Mouse (Mus musculus) small intestine, adult 2 months (tissue): Measurements from ENCODE around the gene Selp.

Experiments
- CTCF ChIP-seq: fragments of 200-500 bp; IDR thresholded peaks from 2 replicates; pipeline ENCODE4 v1.5.1; 2012; ENCODE audit warnings: low read depth, mild to moderate bottlenecking, control low read depth, inconsistent platforms, low read length, moderate library complexity, mixed read lengths; ENCODE audit not compliant: insufficient replicate concordance, insufficient read length; ENCODE audit errors: extremely low read depth
- POLR2A ChIP-seq: fragments of 200-500 bp; IDR thresholded peaks from 2 replicates; pipeline ENCODE4 v1.6.1; 2012; ENCODE audit warnings: low read depth, mild to moderate bottlenecking, control low read depth, inconsistent platforms, low read length, moderate library complexity

DNA sequence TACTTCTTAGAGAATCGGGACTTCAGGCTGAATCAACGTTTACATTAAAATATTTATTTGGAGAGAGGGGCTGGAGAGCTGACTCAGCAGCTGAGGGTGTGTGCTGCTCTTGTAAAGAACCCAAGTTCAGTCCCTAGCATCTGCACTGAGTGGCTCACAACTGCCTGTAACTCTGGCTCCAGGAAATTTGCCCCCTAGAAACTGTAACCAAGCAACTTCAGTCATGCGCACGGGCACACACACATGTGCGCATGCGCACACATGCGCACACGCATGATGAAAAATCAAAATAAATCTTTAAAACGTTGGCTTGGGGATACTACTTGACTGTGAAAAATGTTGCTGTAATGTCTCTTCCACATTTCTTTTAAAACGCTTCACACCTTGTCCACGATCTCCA lies 36.0 kb upstream of the Selp start:
- TF ChIP-seq POLR2A (no peak), CTCF (no peak)
